Mouse (Mus musculus) CH12F3 (cell line): ENCODE results near the gene Atp13a3.

ENCODE experiments used
- in situ Hi-C: fragments of 300-500 bp; cut with MboI; formaldehyde crosslinking; loops from 2 replicates; pipeline ENCODE4 v1.14.3; 2020; ENCODE audit warnings: low sequenced_read_pairs

Atp13a3 gene

GRCm38 (mm10) chr16:30282844-30283495 lies 122.8 kb downstream of the Atp13a3 start, which contains the start of gene Lrrc15:
Lrrc15 (minus strand) TSS chr16:30283256.
- in situ Hi-C loops: no loop called here

- in situ Hi-C loops: no loop called here
Observed at GRCm38 (mm10) chr16:30280676-30281297, 125.0 kb downstream of the Atp13a3 start.

- in situ Hi-C loops: no loop called here
Observed at GRCm38 (mm10) chr16:30278406-30278805, 127.4 kb downstream of the Atp13a3 start.

GRCm38 (mm10) chr16:30275558-30276340 lies 130.0 kb downstream of the Atp13a3 start:
- in situ Hi-C loops: no loop called here

GRCm38 (mm10) chr16:30273065-30273464 lies 132.7 kb downstream of the Atp13a3 start:
- in situ Hi-C loops: loop anchor here (25.0 kb wide), 1 partner anchor 789 kb away; no protein-coding TSS in a partner anchor

- in situ Hi-C loops: loop anchor here (25.0 kb wide), 1 partner anchor 790 kb away; no protein-coding TSS in a partner anchor
Observed at GRCm38 (mm10) chr16:30271941-30272595, 133.7 kb downstream of the Atp13a3 start.

- in situ Hi-C loops: loop anchor here (25.0 kb wide), 1 partner anchor 791 kb away; no protein-coding TSS in a partner anchor
Observed at GRCm38 (mm10) chr16:30271223-30271761, 134.5 kb downstream of the Atp13a3 start.

GRCm38 (mm10) chr16:30267359-30267758 lies 138.4 kb downstream of the Atp13a3 start, which contains the start of gene Cpn2:
Cpn2 (minus strand) TSS chr16:30267499.
- in situ Hi-C loops: loop anchor here (10.0 to 25.0 kb wide), 2 partner anchors 247 to 795 kb away; no protein-coding TSS in a partner anchor

- in situ Hi-C loops: loop anchor here (10.0 to 25.0 kb wide), 2 partner anchors 248 to 796 kb away; no protein-coding TSS in a partner anchor
Observed at GRCm38 (mm10) chr16:30266561-30266960, 139.2 kb downstream of the Atp13a3 start.

- in situ Hi-C loops: loop anchor here (10.0 to 25.0 kb wide), 2 partner anchors 249 to 797 kb away; no protein-coding TSS in a partner anchor
Observed at GRCm38 (mm10) chr16:30265611-30266010, 140.2 kb downstream of the Atp13a3 start.

GRCm38 (mm10) chr16:30263156-30263555 lies 142.6 kb downstream of the Atp13a3 start:
- in situ Hi-C loops: loop anchor here (10.0 to 25.0 kb wide), 2 partner anchors 252 to 799 kb away; no protein-coding TSS in a partner anchor

GRCm38 (mm10) chr16:30262664-30263063 lies 143.1 kb downstream of the Atp13a3 start:
- in situ Hi-C loops: loop anchor here (10.0 to 25.0 kb wide), 2 partner anchors 252 to 800 kb away; no protein-coding TSS in a partner anchor
